Mouse (Mus musculus) telencephalon, adult 2 months (tissue): ENCODE data around the gene Calhm2.
A peak's percentile ranks its signal among the peaks of the same experiment; 100 is the strongest.

Source experiments
- DNase-seq: peaks from one replicate; pipeline ENCODE4 v3.0.0-alpha.2; 2011; ENCODE audit warnings: low read depth, low spot score

Calhm2 gene

DNA sequence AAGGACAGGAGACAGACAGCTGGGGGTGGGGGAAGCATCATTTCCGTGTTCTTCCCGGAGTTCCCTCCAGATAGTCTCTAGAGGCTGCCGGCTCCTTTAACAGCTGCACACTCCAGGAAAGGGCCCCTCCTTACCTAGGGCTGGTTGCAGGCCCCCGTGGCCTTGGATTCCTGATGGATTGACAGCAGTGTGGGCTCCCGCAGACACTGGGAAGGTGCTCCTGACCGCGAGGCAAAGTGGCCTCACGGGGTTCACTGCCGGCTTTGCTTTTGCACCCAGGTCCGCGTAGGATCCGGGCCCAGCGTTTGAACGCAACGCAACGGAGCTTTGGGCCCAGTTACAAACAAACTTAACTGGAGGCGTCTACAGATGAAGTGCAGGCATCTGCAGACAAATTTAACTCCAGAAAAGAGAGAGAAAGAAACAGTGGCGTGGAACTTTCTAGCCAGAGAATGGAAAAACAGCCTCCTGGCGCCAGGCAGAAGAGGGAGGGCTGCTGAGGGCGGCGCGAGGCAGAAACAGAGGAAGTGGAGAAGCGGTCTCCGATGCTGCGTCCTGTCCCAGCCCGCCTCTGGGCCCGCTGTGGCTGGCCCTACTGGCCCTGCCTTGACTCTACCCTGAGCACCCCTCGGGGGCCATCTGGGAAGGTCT lies at the start of gene Calhm2:
Calhm2 (minus strand) TSS at position 524 of the 651 bp plus-strand sequence.
- peak; percentile 78 for DNase-seq

DNA sequence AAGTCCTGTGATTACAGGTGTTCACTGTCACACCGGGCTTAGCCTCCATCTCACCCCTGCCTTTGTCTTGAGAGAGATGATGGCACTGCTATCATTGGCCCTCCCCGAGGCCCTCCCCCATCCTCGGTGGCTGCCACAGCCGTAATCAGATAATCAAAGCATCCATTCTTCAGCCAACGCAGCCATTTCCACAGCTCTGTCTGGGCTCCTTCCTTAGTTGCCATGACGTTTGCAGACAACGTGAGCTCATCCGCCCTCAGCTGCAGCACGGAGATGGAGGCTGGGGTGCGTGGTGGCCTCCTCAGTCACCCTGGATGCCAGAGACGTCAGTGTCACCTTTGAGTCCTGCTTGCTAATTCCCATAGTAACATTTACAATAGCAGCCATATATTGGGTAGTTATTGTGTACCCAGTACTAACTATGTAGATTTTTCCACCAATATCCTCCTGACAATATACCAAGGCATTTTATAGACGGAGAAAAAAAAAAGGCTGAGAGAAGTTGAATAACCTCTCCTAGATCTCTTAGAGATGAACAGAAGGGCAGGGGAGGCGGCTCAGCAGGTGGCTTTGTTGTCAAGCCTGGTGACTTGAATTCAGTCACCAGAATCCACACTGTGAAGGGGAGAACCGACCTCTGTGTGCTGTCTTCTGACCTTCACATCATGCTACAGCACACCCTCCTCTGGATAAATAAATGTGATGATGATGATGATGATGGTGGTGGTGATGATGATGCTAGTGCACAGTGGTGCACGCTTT lies 48.6 kb upstream of the Calhm2 start:
- no peak for DNase-seq

DNA sequence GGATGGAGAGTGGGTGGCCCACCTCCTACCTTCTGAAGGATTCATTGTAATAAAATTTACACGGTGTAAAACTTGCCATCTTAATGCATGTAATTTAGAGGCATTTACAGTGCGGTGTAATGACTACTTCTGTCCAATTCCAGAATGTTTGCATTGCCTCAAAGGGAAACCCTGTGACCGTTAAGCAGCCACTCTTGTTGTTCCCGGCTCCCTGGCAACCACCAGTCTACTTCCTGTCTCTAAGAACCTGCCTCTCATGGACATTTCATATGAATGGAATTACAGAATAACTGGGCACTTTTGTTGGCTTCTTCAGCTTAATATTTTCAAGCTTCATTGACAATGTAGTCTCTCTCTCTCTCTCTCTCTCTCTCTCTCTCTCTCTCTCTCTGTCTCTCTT lies 46.6 kb upstream of the Calhm2 start:
- DNase-seq: no peak

DNA sequence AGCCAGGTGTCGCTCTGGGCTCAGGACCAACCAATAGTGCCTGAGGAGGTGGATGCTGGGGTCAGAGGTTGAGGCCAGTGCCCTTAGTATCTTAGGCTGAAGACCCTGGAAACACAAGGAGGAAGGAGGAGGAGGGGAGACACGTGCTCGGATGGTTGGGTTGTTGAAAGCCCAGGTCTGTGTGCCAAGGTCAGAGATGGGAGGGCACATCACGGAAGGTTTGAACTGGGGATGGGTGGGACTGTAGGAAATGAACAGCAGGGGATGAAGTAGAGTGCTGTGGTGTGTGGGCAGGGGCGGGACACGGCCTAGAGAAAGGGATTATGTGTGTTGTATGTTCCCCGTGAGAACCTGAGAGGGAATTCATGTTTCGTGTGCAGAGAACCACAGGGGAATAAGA lies 46.1 kb upstream of the Calhm2 start:
- DNase-seq: no peak

DNA sequence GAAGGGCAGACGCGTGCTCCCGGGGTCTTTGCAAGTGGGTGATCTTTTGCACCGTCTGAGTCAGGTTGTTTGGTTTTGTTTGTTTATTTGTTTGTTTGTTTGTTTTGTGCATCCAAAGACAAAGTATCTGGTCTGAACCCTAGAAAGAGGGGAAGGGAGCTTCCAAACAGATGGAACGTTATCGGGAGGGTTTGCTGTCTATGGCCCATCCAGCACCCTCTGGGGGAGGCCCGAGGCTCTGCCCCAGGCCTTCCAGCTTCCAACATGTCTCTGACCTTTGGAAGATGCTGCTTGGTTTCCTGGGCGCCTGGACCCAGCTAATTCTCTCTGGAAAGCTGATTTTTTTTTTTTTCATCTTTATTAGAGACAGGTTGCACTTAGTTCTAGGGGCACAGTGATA lies 41.9 kb upstream of the Calhm2 start:
- DNase-seq: no peak

DNA sequence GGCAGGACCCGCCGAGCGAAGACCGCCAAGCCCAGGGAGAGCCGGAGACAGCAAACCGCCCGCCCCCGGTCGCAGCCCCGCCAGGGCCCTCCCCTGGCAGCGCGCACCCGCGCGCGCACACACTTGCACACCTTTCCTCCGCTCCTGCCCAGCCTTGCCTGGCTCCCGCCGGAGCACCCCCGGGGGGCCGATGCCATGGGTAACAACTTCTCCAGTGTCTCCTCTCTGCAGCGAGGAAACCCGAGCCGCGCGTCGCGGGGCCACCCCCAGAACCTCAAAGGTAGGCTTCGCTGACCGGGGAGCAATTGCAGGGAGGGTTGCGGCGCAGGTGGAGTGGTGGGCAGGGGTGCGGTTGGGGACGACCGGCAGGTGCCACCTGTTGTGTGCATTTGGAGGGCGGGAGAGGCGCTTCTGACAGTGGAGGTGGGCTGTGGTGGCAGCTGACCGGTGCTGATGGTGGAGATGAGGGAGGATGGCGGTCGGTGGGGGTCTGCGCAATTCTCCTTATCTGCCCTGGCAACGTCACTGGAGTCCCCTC lies 41.2 kb upstream of the Calhm2 start:
- DNase-seq: no peak

DNA sequence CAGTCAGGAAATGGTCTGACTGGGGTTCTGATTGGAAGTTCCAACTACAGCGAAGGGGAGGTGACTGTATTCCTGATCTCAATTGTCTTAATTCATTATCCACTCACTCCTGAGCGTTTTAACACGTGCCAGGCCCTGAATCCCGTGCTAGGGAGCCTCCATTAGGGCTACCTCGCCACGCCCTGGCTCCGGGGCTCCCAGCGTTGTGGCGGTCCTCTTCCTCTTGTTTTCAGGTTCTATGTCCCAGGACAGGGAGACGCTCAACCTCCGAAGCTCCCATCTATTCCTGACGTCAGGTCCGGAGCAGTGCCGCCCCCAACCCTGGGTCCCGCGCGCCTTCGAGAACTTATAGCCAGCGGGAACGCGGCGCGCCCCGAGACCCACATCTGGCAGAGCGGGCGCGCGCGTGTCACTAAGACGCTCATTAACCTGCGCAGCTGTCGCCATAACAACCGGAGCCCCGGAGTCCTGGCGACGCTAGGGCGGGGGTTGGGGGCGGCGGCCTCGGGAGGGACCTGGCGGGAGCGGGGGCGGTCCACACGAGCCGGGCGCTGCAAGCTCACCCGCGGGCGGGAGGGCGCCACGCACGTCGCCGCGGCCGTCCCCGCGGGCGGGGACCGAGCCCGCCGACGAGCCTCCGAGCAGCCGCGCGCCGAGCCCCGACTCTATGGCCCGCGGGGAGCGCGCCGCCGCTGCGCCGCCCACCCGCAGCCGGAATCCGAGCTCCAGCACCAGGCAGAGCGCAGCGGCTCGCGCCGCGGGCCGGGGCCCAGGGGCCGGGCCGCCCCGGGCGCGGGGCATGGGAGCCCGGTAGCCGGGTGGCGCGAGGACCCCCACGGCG lies 40.6 kb upstream of the Calhm2 start, which contains the start of gene Neurl1a:
Neurl1a (plus strand) TSS at position 390 of the 841 bp plus-strand sequence.
- no peak for DNase-seq

DNA sequence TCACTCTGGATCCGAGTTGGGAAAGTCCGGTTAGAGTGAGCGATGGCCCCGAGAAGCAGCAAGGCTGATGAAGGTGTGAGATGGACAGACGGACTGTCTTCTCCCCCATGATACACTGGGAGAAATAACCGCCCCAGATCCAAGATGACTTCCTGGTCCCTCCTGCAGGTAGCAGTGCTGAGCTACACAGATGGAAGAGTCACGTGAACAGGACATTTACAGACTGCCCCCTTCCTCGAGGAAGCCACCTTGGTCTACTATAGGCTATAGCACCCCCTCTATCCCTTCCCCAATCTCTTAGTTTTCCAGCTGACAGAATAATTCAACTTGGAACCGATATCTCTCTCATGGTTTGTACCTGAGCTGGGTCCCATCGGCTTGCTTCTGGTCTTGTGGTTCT lies 39.9 kb upstream of the Calhm2 start:
- DNase-seq: no peak

DNA sequence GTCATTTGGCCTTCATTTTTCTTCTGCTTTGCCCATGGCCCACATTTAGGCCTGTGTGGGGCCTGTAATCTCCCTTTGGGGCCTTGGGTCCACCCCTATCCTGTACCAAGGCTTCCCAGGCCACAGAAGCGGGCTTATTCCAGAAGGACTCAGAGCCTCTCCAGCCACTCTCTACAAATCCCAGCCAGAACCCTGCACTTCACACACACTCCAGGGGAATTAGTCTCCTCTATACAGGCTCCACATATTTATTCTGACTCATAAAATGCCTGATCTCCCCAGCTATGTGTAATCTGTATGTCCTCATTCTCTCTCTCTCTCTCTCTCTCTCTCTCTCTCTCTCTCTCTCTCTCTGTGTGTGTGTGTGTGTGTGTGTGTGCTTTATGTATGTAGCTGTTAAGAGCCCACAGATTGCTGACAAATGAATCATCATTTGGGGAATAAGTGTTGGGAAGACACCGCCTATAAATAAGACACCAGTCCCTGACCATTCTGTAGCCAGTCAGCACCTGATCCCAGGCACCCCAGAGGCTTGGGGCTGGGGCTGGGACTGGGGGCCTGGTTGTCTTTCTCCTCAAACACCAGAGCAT lies 38.9 kb upstream of the Calhm2 start:
- DNase-seq: no peak

DNA sequence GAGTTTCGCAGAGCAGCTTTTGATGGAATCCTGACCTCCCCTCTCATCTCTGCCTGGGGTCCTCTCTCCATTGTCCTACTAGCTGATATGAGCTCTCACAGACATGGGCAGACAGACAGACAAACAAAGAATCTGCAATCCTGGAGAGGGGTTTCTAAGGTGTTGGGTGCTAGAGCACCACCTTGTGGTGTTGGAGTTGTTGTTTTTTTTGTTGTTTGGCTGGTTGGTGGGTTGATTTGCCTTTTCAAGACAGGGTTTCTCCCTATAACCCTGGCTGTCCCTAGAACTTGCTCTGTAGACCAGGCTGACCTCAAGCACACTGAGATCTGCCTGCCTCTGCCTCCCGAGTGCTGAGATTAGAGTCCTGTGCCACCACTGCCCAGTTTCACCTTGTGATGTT lies 37.4 kb upstream of the Calhm2 start:
- DNase-seq: no peak

DNA sequence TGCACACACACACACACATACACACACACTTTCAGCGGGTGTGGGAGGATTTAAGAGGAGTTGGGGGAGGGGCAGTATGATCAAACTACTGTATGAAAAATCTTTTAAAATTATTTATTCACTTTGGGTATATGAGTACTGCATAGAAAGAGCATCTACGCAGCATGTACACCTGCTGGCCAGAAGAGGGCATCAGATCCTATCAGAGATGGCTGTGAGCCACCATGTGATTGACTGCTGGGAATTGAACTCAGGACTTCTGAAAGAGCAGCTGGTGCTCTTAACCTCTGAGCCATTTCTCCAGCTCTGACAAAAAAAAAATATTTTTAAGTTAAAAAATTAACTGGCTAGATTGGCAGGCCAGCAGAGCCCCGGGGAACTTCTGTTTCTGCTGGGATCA lies 36.4 kb upstream of the Calhm2 start:
- DNase-seq: no peak

DNA sequence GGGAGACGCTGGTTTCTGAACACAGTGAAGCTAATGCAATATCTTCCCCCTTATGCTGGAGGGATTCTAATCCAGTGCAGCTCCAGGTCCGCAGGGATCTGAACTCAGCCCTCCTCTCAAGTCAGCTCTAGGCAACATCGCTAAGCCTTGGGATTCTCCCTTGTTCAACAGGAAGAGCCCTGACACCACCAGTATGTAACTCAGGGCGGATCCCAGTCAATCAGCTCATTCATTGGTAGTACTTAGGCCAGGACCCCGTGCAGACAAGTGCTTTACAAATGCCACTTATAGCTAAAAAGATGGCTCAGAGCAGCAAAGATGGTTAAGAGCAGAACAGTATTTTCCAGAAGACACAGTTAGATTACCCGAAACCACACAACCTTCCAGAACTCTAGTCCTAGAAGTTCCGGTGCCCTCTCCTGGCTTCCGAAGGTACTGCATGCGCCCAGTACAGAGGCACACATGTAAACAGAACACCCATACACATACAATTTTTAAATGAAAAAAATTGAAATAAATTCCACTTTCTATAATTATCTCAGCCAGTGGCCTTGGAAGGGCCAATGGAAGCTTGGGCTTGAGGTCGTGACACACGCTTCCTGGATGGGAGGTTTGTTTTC lies 30.8 kb upstream of the Calhm2 start:
- DNase-seq: no peak

DNA sequence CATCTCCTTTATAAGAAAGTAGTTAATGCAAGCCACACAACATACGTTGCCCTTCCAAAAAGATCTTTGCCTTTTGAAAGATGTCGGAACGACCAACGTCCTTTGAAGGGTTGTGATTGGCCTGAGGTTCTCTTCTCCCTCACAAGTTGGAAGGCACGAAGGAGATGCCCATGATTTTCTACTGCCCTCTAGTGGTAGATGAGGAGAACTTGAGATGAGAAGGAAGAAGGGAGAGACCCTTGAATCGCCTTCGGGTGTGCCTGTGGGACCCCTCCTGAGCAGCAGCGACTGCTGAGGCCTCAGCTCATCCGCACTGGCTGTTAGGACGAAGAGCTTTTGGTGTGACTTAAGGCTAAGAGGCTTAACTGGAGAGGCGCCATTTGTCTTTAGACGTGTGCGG lies 30.1 kb upstream of the Calhm2 start:
- DNase-seq: no peak

DNA sequence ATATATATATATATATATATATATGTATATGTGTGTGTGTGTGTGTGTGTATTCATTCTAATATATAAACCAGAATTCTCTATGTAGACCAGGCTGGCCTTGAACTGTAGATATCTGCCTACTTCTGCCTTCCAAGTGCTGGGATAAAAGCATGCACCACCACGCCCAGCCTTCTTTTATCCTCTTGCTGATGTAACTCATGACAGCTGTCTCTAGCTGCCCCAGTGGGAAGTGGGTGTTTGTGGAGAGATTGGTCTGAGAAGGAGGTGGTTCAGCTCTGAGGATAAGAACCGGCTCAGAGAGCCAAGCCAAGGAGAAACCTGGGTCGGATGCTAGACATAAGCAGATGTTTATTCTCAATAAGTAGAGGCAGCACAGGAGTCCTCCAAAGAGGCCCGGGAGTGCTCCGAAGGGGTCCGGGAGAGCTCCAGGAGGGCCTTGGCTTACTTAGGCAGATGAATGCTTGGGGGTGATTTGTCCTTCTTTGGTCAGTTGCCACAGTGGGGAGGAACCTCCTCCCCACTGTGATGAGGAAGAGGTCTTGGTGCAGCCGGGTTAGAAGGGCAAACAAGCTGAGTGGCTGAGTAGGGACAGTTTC lies 29.6 kb upstream of the Calhm2 start:
- DNase-seq: no peak

DNA sequence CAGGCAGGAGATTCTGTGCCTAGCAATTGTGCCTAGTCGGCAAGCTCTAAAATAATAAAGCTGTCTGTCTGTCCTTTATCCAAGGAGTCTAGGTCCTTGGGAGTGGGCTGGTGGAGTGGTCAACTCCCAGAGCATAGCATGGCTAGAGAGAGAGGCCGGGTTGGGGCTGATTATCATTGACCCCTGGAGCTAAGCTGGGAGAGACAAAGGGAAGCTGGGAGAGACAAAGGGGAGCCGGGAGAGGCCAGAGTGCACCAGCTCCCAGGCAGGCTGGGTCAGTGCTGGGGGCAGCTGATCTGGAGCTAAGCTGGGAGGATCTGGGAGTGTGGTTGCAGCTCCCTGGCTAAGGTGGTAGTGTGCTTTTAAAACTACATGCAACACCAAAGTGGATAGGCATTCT lies 28.7 kb upstream of the Calhm2 start:
- no peak for DNase-seq

DNA sequence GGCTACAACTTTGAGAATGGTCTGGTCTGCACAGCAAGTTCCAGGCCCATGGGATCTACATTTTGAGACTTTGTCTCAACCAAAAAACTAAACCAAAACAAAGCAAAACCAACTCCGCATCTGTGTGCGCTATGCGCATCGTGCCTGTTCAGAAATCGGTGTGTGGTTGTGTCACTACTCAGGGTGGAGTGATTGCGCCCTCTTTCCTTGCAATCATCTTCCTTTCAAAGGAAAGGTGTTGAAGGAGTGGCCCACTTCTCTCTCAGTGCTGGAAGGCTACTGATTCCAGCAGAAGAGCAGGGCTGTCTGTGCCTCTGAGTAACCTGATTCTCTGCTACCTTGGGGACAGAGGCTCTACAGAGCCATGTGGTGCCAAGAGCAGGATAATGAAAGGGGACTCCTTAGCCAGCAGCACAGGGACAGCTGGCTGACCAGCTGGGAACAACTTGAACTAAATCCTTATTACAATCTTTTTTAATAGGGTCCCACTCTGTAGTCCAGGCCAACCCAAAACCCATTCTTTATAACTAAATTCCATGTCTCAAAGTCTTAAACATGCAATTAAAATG lies 25.2 kb upstream of the Calhm2 start:
- no peak for DNase-seq

DNA sequence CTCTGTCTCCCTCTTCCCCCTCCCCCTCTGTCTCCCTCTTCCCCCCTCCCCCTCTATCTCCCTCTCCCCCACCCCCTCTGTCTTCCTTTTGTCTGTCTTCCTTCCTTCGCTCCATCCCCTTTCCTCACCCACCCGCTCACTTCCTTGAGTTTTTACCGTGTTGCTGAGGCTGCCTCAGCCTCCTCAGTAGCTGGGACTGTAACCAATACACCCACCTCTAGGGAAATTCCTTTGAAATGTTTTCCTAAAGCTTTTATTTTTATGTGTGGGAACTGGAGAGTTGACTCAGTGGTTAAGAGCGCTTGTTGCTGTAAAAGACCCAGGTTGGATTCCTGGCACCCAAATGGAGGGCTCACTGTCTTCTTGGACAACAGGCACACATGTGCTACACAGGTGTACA lies 23.6 kb upstream of the Calhm2 start:
- no peak for DNase-seq

DNA sequence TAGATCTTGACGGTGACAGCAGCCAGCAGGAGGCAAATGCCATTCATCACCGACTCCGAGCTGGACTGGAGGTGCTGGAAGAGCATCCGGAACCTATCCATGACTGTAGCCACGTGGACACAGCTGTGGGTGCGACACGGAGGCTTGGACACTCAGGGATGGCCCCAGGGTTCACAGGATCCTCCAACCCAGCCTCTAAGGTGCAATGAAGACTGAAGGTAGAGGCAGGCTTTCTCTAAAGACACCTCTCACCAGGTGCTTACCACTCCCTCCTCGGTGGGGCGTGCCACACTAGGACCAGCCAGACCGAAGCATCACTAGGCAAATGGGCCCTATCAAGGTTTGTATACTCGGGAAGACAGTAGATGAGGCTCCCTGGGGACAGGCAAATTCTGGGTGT lies 19.6 kb upstream of the Calhm2 start, which contains the start of gene Calhm3:
Calhm3 (minus strand) TSS at position 101 of the 400 bp plus-strand sequence.
- DNase-seq: no peak

DNA sequence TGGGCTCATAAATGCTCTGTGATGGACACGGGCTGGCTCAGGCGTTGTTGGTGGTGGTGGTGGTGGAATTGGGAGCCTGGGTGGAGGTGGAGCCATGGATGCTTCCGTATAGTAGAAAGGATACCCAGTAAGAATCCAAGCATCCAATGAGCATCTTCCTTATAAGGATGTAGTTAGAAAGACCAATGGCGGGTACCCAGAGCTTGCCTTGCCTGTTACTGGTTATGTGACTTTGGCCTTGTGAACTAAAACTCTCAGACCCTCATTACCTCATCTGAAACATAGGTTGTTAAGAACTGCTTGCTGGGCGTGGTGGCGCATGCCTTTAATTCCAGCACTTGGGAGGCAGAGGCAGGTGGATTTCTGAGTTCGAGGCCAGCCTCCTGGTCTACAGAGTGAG lies 15.7 kb upstream of the Calhm2 start:
- no peak for DNase-seq

DNA sequence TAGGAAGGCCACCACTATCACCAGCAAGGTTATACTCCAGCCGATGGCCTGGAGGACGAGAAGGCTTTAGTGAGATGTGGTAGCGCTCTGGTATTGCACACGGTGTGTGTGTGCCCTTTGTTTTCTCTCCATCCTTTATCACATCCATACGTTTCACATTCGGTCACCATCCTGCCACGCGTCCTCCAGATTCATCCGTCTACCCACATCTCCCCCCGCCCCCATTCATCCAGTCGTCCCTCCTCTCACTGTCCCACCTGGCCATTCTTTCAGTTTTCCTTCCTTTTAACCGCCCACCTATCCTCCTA lies 13.9 kb upstream of the Calhm2 start:
- DNase-seq: no peak
